Mouse (Mus musculus) layer of hippocampus, postnatal 14 days (tissue): ENCODE data around the gene Gart. TPM values are rescaled to one million over a fixed set of nuclear protein-coding genes. Genes with fewer than 3 reads are reported as not detected.

ENCODE experiments used
- DNase-seq, 2 experiments: peaks; one replicate each; pipeline ENCODE4 v3.0.0; 2021 to 2022; ENCODE audit warnings: low spot score in 2 of 2, mixed read lengths in 1 of 2
- total RNA-seq, 2 experiments: library from RNA; stranded (reverse); gene quantifications; 2 replicates each; pipeline ENCODE4 v1.2.3; 2021

The Gart gene
- total RNA-seq, 2 experiments from 2014 or later = 45.7 to 56.7 TPM

GRCm38 (mm10) chr16:91611248-91611647 lies 35.5 kb downstream of the Gart start:
- no peak for DNase-seq

- DNase-seq = no peak
These were observed 37.1 kb downstream of the Gart start for GRCm38 (mm10) chr16:91609501-91610245.

GRCm38 (mm10) chr16:91606958-91607357 lies 39.8 kb downstream of the Gart start:
- DNase-seq = no peak

GRCm38 (mm10) chr16:91605156-91605555 lies 41.6 kb downstream of the Gart start:
- DNase-seq = no peak

GRCm38 (mm10) chr16:91601693-91602092 lies 45.1 kb downstream of the Gart start:
- DNase-seq = no peak

- DNase-seq = no peak
These were observed 45.7 kb downstream of the Gart start for GRCm38 (mm10) chr16:91601081-91601480.

- DNase-seq = no peak
These were observed 47.5 kb downstream of the Gart start for GRCm38 (mm10) chr16:91599242-91599641.

- peak; percentile 98 for DNase-seq
These were observed 49.1 kb downstream of the Gart start, which contains the start of gene Tmem50b for GRCm38 (mm10) chr16:91597672-91598010. Gene Tmem50b (minus strand): TSS chr16:91597800.

GRCm38 (mm10) chr16:91596779-91597671 lies 49.7 kb downstream of the Gart start:
- peak in 1 of 2 experiments; percentile 26 for DNase-seq

GRCm38 (mm10) chr16:91596397-91596778 lies 50.4 kb downstream of the Gart start:
- no peak for DNase-seq

GRCm38 (mm10) chr16:91595076-91595475 lies 51.7 kb downstream of the Gart start:
- DNase-seq = peak; percentile 54 to 71

- no peak for DNase-seq
These were observed 53.5 kb downstream of the Gart start for GRCm38 (mm10) chr16:91593262-91593661.

GRCm38 (mm10) chr16:91592162-91592561 lies 54.6 kb downstream of the Gart start:
- DNase-seq = no peak

GRCm38 (mm10) chr16:91588703-91589102 lies 58.0 kb downstream of the Gart start:
- DNase-seq = no peak

- DNase-seq = no peak
These were observed 58.9 kb downstream of the Gart start for GRCm38 (mm10) chr16:91587730-91588453.

- no peak for DNase-seq
These were observed 60.5 kb downstream of the Gart start for GRCm38 (mm10) chr16:91586244-91586643.

GRCm38 (mm10) chr16:91585617-91586016 lies 61.1 kb downstream of the Gart start:
- no peak for DNase-seq

- peak in 1 of 2 experiments; percentile 33 for DNase-seq
These were observed 64.4 kb downstream of the Gart start for GRCm38 (mm10) chr16:91582307-91582706.

GRCm38 (mm10) chr16:91578980-91579720 lies 67.6 kb downstream of the Gart start:
- DNase-seq = peak; percentile 31 to 63

GRCm38 (mm10) chr16:91575151-91575550 lies 71.6 kb downstream of the Gart start:
- DNase-seq = no peak
